Mouse (Mus musculus): Measurements from ENCODE around the gene Enpep. TPM values are rescaled to one million over a fixed set of nuclear protein-coding genes. Genes with fewer than 3 reads are reported as not detected.

The Enpep gene
- polyA plus RNA-seq, 1 experiment = not detected

DNA sequence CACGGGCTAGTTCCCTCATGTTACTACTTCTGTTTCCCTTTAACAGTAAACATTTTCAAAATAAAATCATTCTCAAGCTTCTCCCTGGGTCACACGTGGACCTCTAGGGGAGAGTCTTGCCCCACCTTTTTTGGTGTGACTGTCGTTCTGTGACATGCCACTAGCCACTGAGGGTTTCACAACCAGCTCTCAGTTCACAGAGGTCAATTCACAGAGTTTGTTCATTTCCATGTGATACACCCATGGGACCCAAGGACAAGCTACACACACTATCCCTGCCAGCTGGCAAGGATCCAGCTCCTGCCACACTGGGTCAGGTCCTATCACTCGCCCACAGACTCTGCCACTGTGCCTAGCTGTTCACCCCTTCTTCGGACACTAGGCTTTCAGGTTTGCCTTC lies 35.5 kb downstream of the Enpep start:
- no peaks in the 10 kb centered on the region for H3K36me3 ChIP-seq (ENCODE audit: control insufficient read depth, insufficient read depth, low read length, poor library complexity, severe bottlenecking)
- H3K4me1 ChIP-seq (ENCODE audit: control insufficient read depth, insufficient read depth, low read length) = no peaks in the 10 kb centered on the region
- H3K9ac ChIP-seq (ENCODE audit: low read depth, poor library complexity, severe bottlenecking) = no peak overlapping the region
- no peaks in the 10 kb centered on the region for H3K27me3 ChIP-seq (ENCODE audit: control insufficient read depth, insufficient read depth, low read length, poor library complexity, severe bottlenecking)
- H3K27ac ChIP-seq (ENCODE audit: insufficient read depth, low read length) = no peak overlapping the region
- H3K9me3 ChIP-seq (replicated peaks; ENCODE audit: control insufficient read depth, insufficient read depth, low read length, poor library complexity, severe bottlenecking) = no peaks in the 10 kb centered on the region
- no peak overlapping the region for H3K4me3 ChIP-seq (ENCODE audit: low read depth, low read length)
- no peak for TF ChIP-seq POLR2A (IDR thresholded peaks at IDR 0.05; ENCODE audit: insufficient read depth, low read length)
- no peak for TF ChIP-seq EP300 (IDR thresholded peaks at IDR 0.05; ENCODE audit: insufficient read depth, low read depth, low read length)
- TF ChIP-seq CTCF (IDR thresholded peaks at IDR 0.05; ENCODE audit: low read depth, low read length) = no peak

DNA sequence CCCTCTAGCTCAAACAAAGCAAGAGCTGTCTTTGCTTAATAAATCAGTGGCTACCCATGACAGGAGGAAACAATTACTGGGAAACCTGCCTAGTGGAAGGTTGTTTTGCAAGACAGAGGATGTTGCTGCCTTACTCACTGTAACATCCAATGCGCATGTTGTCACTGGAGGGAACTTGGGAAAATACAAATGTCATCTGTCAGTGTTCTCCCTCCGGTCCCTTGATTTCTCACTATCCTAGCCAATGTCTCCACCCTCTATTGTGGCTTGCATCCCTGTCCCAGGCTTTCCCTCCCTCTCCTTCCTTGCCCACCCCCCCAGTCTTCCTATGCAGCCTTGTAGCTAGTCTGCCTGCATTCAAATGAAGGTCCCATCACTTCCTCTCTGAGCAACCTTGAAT lies 36.6 kb downstream of the Enpep start:
- Histone ChIP-seq H3K36me3 (ENCODE audit: control insufficient read depth, insufficient read depth, low read length, poor library complexity, severe bottlenecking) (no peaks in the 10 kb centered on the region), H3K4me1 (ENCODE audit: control insufficient read depth, insufficient read depth, low read length) (no peaks in the 10 kb centered on the region), H3K27ac (ENCODE audit: insufficient read depth, low read length) (no peak overlapping the region), H3K4me3 (ENCODE audit: low read depth, low read length) (no peak overlapping the region), H3K9ac (ENCODE audit: low read depth, poor library complexity, severe bottlenecking) (no peak overlapping the region), H3K9me3 (replicated peaks; ENCODE audit: control insufficient read depth, insufficient read depth, low read length, poor library complexity, severe bottlenecking) (no peaks in the 10 kb centered on the region), H3K27me3 (ENCODE audit: control insufficient read depth, insufficient read depth, low read length, poor library complexity, severe bottlenecking) (no peaks in the 10 kb centered on the region)
- TF ChIP-seq POLR2A (IDR thresholded peaks at IDR 0.05; ENCODE audit: insufficient read depth, low read length) (no peak), CTCF (IDR thresholded peaks at IDR 0.05; ENCODE audit: low read depth, low read length) (no peak), EP300 (IDR thresholded peaks at IDR 0.05; ENCODE audit: insufficient read depth, low read depth, low read length) (no peak)

DNA sequence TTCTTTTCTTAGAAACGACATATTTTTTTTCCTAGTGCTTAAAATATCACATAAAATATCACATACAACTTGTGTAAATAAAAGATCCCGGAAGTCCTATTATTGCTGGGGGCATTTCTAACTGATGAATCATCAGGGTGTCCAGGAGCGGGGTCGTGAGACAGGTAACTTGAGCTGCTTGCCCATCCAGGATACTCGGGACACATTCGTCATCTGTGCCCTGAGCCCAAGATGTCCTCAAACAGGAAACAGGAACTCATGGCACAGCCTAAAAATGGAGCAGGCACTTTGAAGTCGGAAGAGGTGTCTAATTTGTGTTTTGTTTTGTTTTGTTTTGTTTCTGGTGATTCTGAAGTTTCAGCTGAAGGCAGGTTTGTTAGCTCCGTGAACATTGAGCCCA lies 43.0 kb downstream of the Enpep start:
- TF ChIP-seq POLR2A (IDR thresholded peaks at IDR 0.05; ENCODE audit: insufficient read depth, low read length) = no peak
- TF ChIP-seq EP300 (IDR thresholded peaks at IDR 0.05; ENCODE audit: insufficient read depth, low read depth, low read length) = no peak
- TF ChIP-seq CTCF (IDR thresholded peaks at IDR 0.05; ENCODE audit: low read depth, low read length) = no peak
- no peaks in the 10 kb centered on the region for H3K27me3 ChIP-seq (ENCODE audit: control insufficient read depth, insufficient read depth, low read length, poor library complexity, severe bottlenecking)
- no peaks in the 10 kb centered on the region for H3K36me3 ChIP-seq (ENCODE audit: control insufficient read depth, insufficient read depth, low read length, poor library complexity, severe bottlenecking)
- H3K9me3 ChIP-seq (replicated peaks; ENCODE audit: control insufficient read depth, insufficient read depth, low read length, poor library complexity, severe bottlenecking) = no peaks in the 10 kb centered on the region
- no peak overlapping the region for H3K4me3 ChIP-seq (ENCODE audit: low read depth, low read length)
- H3K9ac ChIP-seq (ENCODE audit: low read depth, poor library complexity, severe bottlenecking) = no peak overlapping the region
- no peaks in the 10 kb centered on the region for H3K4me1 ChIP-seq (ENCODE audit: control insufficient read depth, insufficient read depth, low read length)
- H3K27ac ChIP-seq (ENCODE audit: insufficient read depth, low read length) = no peak overlapping the region

DNA sequence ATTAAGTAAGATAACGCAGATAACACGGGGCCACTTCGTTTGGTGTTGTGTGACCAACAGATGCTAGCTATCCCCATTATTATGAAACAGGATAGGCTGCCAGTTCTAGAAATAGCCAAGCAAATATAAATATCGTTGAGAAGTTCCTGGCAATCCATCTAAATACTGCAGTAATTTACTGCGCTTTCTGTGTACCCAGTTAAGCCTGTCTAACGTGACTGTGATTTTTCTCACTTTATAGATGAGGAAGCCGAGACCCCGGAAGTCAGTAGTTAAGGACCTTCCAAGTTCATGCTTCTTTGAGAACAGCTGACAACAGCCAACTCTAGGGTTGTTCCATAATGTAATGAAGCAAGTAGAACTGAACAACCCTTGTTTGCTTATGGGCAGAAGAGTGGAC lies 45.4 kb downstream of the Enpep start:
- Histone ChIP-seq H3K9ac (ENCODE audit: low read depth, poor library complexity, severe bottlenecking) (no peak overlapping the region), H3K36me3 (ENCODE audit: control insufficient read depth, insufficient read depth, low read length, poor library complexity, severe bottlenecking) (no peaks in the 10 kb centered on the region), H3K27ac (ENCODE audit: insufficient read depth, low read length) (no peak overlapping the region), H3K9me3 (replicated peaks; ENCODE audit: control insufficient read depth, insufficient read depth, low read length, poor library complexity, severe bottlenecking) (no peaks in the 10 kb centered on the region; the same call in 1 of the 2 replicates), H3K4me1 (ENCODE audit: control insufficient read depth, insufficient read depth, low read length) (no peaks in the 10 kb centered on the region), H3K27me3 (ENCODE audit: control insufficient read depth, insufficient read depth, low read length, poor library complexity, severe bottlenecking) (no peaks in the 10 kb centered on the region), H3K4me3 (ENCODE audit: low read depth, low read length) (no peak overlapping the region)
- TF ChIP-seq POLR2A (IDR thresholded peaks at IDR 0.05; ENCODE audit: insufficient read depth, low read length) (no peak), CTCF (IDR thresholded peaks at IDR 0.05; ENCODE audit: low read depth, low read length) (no peak), EP300 (IDR thresholded peaks at IDR 0.05; ENCODE audit: insufficient read depth, low read depth, low read length) (no peak)

DNA sequence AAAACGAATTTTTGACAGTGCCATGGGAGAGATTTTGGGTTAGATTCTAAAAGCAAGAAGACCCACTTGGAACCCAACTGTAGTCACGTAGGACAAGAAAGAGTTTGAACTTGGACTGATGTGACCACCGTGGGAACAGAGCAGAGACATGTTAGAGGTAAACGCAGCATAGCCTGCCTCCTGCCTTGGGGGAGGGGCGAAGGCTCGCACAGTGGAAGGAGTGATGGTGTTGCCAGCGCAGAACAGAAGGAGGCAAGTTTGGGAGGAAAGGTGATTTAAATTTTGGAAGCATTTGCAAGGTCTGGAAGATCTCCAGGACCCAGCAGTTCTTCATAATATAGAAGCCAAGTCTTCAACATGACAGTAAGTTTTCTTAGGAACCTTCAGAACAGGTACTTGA lies 46.1 kb downstream of the Enpep start:
- no peak overlapping the region for H3K27ac ChIP-seq (ENCODE audit: insufficient read depth, low read length)
- no peak for TF ChIP-seq CTCF (IDR thresholded peaks at IDR 0.05; ENCODE audit: low read depth, low read length)
- no peak for TF ChIP-seq EP300 (IDR thresholded peaks at IDR 0.05; ENCODE audit: insufficient read depth, low read depth, low read length)
- no peak for TF ChIP-seq POLR2A (IDR thresholded peaks at IDR 0.05; ENCODE audit: insufficient read depth, low read length)
- H3K36me3 ChIP-seq (ENCODE audit: control insufficient read depth, insufficient read depth, low read length, poor library complexity, severe bottlenecking) = no peaks in the 10 kb centered on the region
- H3K9me3 ChIP-seq (replicated peaks; ENCODE audit: control insufficient read depth, insufficient read depth, low read length, poor library complexity, severe bottlenecking) = no peaks in the 10 kb centered on the region; the same call in 1 of the 2 replicates
- H3K4me1 ChIP-seq (ENCODE audit: control insufficient read depth, insufficient read depth, low read length) = no peaks in the 10 kb centered on the region
- no peak overlapping the region for H3K9ac ChIP-seq (ENCODE audit: low read depth, poor library complexity, severe bottlenecking)
- no peaks in the 10 kb centered on the region for H3K27me3 ChIP-seq (ENCODE audit: control insufficient read depth, insufficient read depth, low read length, poor library complexity, severe bottlenecking)
- H3K4me3 ChIP-seq (ENCODE audit: low read depth, low read length) = no peak overlapping the region

DNA sequence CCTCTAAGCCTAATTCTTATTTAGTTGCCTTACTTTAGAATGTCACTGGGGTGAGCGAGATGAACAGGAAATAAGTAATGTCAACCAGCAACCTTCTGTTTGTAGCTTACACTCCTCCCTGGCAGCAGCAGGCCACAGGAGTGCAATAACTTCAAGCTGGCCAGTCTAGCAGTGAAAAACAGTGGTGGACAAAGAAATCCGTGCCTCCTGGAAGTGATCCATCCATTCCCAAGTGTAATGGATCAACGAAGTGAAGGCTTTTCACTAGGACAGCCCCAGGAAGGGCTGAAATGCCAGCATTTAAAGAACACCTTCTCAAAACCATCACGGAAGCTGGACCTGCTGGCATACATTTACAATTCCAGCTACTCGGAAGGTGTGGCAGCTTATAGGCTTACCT lies 48.2 kb downstream of the Enpep start:
- H3K27ac ChIP-seq (ENCODE audit: insufficient read depth, low read length) = no peak overlapping the region
- H3K4me1 ChIP-seq (ENCODE audit: control insufficient read depth, insufficient read depth, low read length) = no peaks in the 10 kb centered on the region
- H3K27me3 ChIP-seq (ENCODE audit: control insufficient read depth, insufficient read depth, low read length, poor library complexity, severe bottlenecking) = no peaks in the 10 kb centered on the region
- H3K9ac ChIP-seq (ENCODE audit: low read depth, poor library complexity, severe bottlenecking) = no peak overlapping the region
- no peaks in the 10 kb centered on the region; the same call in 1 of the 2 replicates for H3K9me3 ChIP-seq (replicated peaks; ENCODE audit: control insufficient read depth, insufficient read depth, low read length, poor library complexity, severe bottlenecking)
- H3K36me3 ChIP-seq (ENCODE audit: control insufficient read depth, insufficient read depth, low read length, poor library complexity, severe bottlenecking) = no peaks in the 10 kb centered on the region
- TF ChIP-seq CTCF (IDR thresholded peaks at IDR 0.05; ENCODE audit: low read depth, low read length) (no peak), EP300 (IDR thresholded peaks at IDR 0.05; ENCODE audit: insufficient read depth, low read depth, low read length) (no peak), POLR2A (IDR thresholded peaks at IDR 0.05; ENCODE audit: insufficient read depth, low read length) (no peak)
- H3K4me3 ChIP-seq (ENCODE audit: low read depth, low read length) = no peak overlapping the region
